Mouse (Mus musculus) mammary gland, adult 2 months (tissue): ENCODE measurements around the gene Mcemp1. TPM values are rescaled to one million over a fixed set of nuclear protein-coding genes. Genes with fewer than 3 reads are reported as not detected.

ENCODE experiments used
- polyA plus RNA-seq: library from polyadenylated mRNA; depleted of rRNA; stranded (reverse); fragments of >200 nt; gene quantifications from 2 replicates; pipeline ENCODE4 v1.2.3, GENCODE M21; 2012; ENCODE audit warnings: low replicate concordance; rRNA removed

Mcemp1 gene
- 1.4 and 2.4 TPM in 2 replicates for polyA plus RNA-seq

GRCm38 (mm10) chr8:3665507-3665906 is at the start of gene Mcemp1:
Mcemp1 (plus strand) TSS chr8:3665754.

GRCm38 (mm10) chr8:3621199-3621970 is 44.2 kb upstream of the Mcemp1 start, which contains the start of the genes Xab2 and Pet100:
Xab2 (minus strand) TSS chr8:3621316.
Pet100 (plus strand) TSS chr8:3621548.

GRCm38 (mm10) chr8:3625445-3625844 is 40.1 kb upstream of the Mcemp1 start, which contains the start of gene Pcp2:
Pcp2 (minus strand) TSS chr8:3625545.

GRCm38 (mm10) chr8:3630647-3631477 is 34.7 kb upstream of the Mcemp1 start, which contains the start of gene Stxbp2:
Stxbp2 (plus strand) TSS chr8:3630955.

GRCm38 (mm10) chr8:3655526-3655925 is 10.0 kb upstream of the Mcemp1 start, which contains the start of gene Retn:
Retn (plus strand) TSS chr8:3655770.

GRCm38 (mm10) chr8:3671980-3672491 is 6.5 kb downstream of the Mcemp1 start, which contains the start of gene Fcor:
Fcor (minus strand) TSS chr8:3672362.

GRCm38 (mm10) chr8:3676131-3676992 is 10.8 kb downstream of the Mcemp1 start, which contains the start of gene Trappc5:
Trappc5 (plus strand) TSS chr8:3676299.

GRCm38 (mm10) chr8:3694121-3694520 is 28.6 kb downstream of the Mcemp1 start, which contains the start of gene Fcer2a:
Fcer2a (minus strand) TSS chr8:3694175.

Other genes starting within 250 kb of the Mcemp1 start
- gene Pex11g, start 198.1 kb upstream of the Mcemp1 start, polyA plus RNA-seq: 8.4 and 11.1 TPM in 2 replicates
- gene Tex45, start 194.9 kb upstream of the Mcemp1 start, polyA plus RNA-seq: 0.10 and 0.11 TPM in 2 replicates
- 76.9 and 90.5 TPM in 2 replicates for gene Zfp358, start 172.6 kb upstream of the Mcemp1 start, polyA plus RNA-seq
- gene Mcoln1, start 165.3 kb upstream of the Mcemp1 start, polyA plus RNA-seq: 274 and 624 TPM in 2 replicates
- 59.0 and 66.0 TPM in 2 replicates for gene Pnpla6, start 150.4 kb upstream of the Mcemp1 start, polyA plus RNA-seq
- gene C330021F23Rik, start 97.8 kb upstream of the Mcemp1 start, polyA plus RNA-seq: not detected in 2 replicates
- 11.5 and 13.9 TPM in 2 replicates for gene Camsap3, start 78.5 kb upstream of the Mcemp1 start, polyA plus RNA-seq
- 57.5 and 58.7 TPM in 2 replicates for gene Xab2, start 44.4 kb upstream of the Mcemp1 start, polyA plus RNA-seq
- 2.9 and 7.1 TPM in 2 replicates for gene Pet100, start 44.2 kb upstream of the Mcemp1 start, polyA plus RNA-seq
- not detected in 2 replicates for gene Pcp2, start 40.2 kb upstream of the Mcemp1 start, polyA plus RNA-seq
- 123 and 137 TPM in 2 replicates for gene Stxbp2, start 34.8 kb upstream of the Mcemp1 start, polyA plus RNA-seq
- 504 and 837 TPM in 2 replicates for gene Retn, start 10.0 kb upstream of the Mcemp1 start, polyA plus RNA-seq
- 92.6 and 226 TPM in 2 replicates for gene Fcor, start 6.6 kb downstream of the Mcemp1 start, polyA plus RNA-seq
- 31.3 and 44.5 TPM in 2 replicates for gene Trappc5, start 10.5 kb downstream of the Mcemp1 start, polyA plus RNA-seq
- 34.8 and 48.3 TPM in 2 replicates for gene Fcer2a, start 28.4 kb downstream of the Mcemp1 start, polyA plus RNA-seq
- 1.1 and 1.9 TPM in 2 replicates for gene Clec4g, start 54.9 kb downstream of the Mcemp1 start, polyA plus RNA-seq
- gene Cd209a, start 83.2 kb downstream of the Mcemp1 start, polyA plus RNA-seq: 3.8 and 9.8 TPM in 2 replicates
- gene Cd209e, start 188.6 kb downstream of the Mcemp1 start, polyA plus RNA-seq: 0.25 and 1.7 TPM in 2 replicates
- 10.3 and 29.4 TPM in 2 replicates for gene Cd209d, start 212.8 kb downstream of the Mcemp1 start, polyA plus RNA-seq